Mouse (Mus musculus): ENCODE data around the gene Ephb3. TPM values are rescaled to one million over a fixed set of nuclear protein-coding genes. Genes with fewer than 3 reads are reported as not detected.

The Ephb3 gene
- polyA plus RNA-seq, 1 experiment from 2014 or later = 3.1 TPM

GRCm38 (mm10) chr16:21198529-21198928, 6.0 kb upstream of the Ephb3 start:
- H3K4me2 ChIP-seq (ENCODE audit: low read length) = no peak overlapping the region
- H3K4me3 ChIP-seq (ENCODE audit: low read depth, low read length) = no peak overlapping the region
- no peaks in the 10 kb centered on the region for H3K36me3 ChIP-seq (ENCODE audit: control insufficient read depth, insufficient read depth, low read length)
- H3K27me3 ChIP-seq (replicated peaks; ENCODE audit: control insufficient read depth, insufficient read depth, low read length) = no peaks in the 10 kb centered on the region
- H3K9me3 ChIP-seq (replicated peaks; ENCODE audit: control insufficient read depth, low read length) = no peaks in the 10 kb centered on the region
- no peak overlapping the region for H3K27ac ChIP-seq (ENCODE audit: low read depth, low read length)
- H3K4me1 ChIP-seq (ENCODE audit: control insufficient read depth, insufficient read depth, low read length) = no peaks in the 10 kb centered on the region
- 0% methylated on average over 1 of the region's 1 CpGs for WGBS
- no peak overlapping the region for H3K9ac ChIP-seq (ENCODE audit: low read length)
- DNase-seq (ENCODE audit: low spot score) (no peak), ATAC-seq (no peak)

GRCm38 (mm10) chr16:21199426-21199825, 5.1 kb upstream of the Ephb3 start:
- DNase-seq (ENCODE audit: low spot score) = no peak
- 59% methylated on average over 8 of the region's 8 CpGs for WGBS

GRCm38 (mm10) chr16:21202731-21203130, 1.8 kb upstream of the Ephb3 start:
- no peak overlapping the region for H3K27ac ChIP-seq (ENCODE audit: low read depth, low read length)
- no peak overlapping the region for H3K4me2 ChIP-seq (ENCODE audit: low read length)
- DNase-seq (ENCODE audit: low spot score) (no peak), ATAC-seq (no peak)
- no peak overlapping the region for H3K9ac ChIP-seq (ENCODE audit: low read length)
- no peaks in the 10 kb centered on the region for H3K9me3 ChIP-seq (replicated peaks; ENCODE audit: control insufficient read depth, low read length)
- H3K27me3 ChIP-seq (replicated peaks; ENCODE audit: control insufficient read depth, insufficient read depth, low read length) = no peaks in the 10 kb centered on the region
- no peak overlapping the region for H3K4me3 ChIP-seq (ENCODE audit: low read depth, low read length)
- H3K36me3 ChIP-seq (ENCODE audit: control insufficient read depth, insufficient read depth, low read length) = no peaks in the 10 kb centered on the region
- no peaks in the 10 kb centered on the region; the same call in 1 of the 2 replicates for H3K4me1 ChIP-seq (ENCODE audit: control insufficient read depth, insufficient read depth, low read length)
- 88% methylated on average over 4 of the region's 4 CpGs for WGBS

More at GRCm38 (mm10) chr16:21199426-21199825, 5.1 kb upstream of the Ephb3 start:
- H3K36me3 ChIP-seq (ENCODE audit: control insufficient read depth, insufficient read depth, low read length) = no peaks in the 10 kb centered on the region
- H3K27ac ChIP-seq (ENCODE audit: low read depth, low read length) = no peak overlapping the region
- H3K4me1 ChIP-seq (ENCODE audit: control insufficient read depth, insufficient read depth, low read length) = no peaks in the 10 kb centered on the region
- ATAC-seq = no peak
- no peaks in the 10 kb centered on the region for H3K27me3 ChIP-seq (replicated peaks; ENCODE audit: control insufficient read depth, insufficient read depth, low read length)
- H3K4me2 ChIP-seq (ENCODE audit: low read length) = no peak overlapping the region
- no peak overlapping the region for H3K9ac ChIP-seq (ENCODE audit: low read length)
- no peak overlapping the region for H3K4me3 ChIP-seq (ENCODE audit: low read depth, low read length)
- H3K9me3 ChIP-seq (replicated peaks; ENCODE audit: control insufficient read depth, low read length) = no peaks in the 10 kb centered on the region

GRCm38 (mm10) chr16:21205093-21205886, 735 bp downstream of the Ephb3 start:
- H3K9me3 ChIP-seq (replicated peaks; ENCODE audit: control insufficient read depth, low read length) = no peaks in the 10 kb centered on the region
- under 1% methylated on average over 60 of the region's 60 CpGs for WGBS
- H3K9ac ChIP-seq (ENCODE audit: low read length) = peak overlapping the region; percentile 80
- peak; percentile 12 for ATAC-seq
- DNase-seq (ENCODE audit: low spot score) = peak; percentile 60
- H3K27me3 ChIP-seq (replicated peaks; ENCODE audit: control insufficient read depth, insufficient read depth, low read length) = no peaks in the 10 kb centered on the region
- H3K4me1 ChIP-seq (ENCODE audit: control insufficient read depth, insufficient read depth, low read length) = peaks cover 3% of the 10 kb centered on the region
- H3K4me3 ChIP-seq (ENCODE audit: low read depth, low read length) = peak overlapping the region; percentile 63
- no peaks in the 10 kb centered on the region for H3K36me3 ChIP-seq (ENCODE audit: control insufficient read depth, insufficient read depth, low read length)
- H3K4me2 ChIP-seq (ENCODE audit: low read length) = peak overlapping the region; percentile 68
- H3K27ac ChIP-seq (ENCODE audit: low read depth, low read length) = peak overlapping the region; percentile 39; the same call in 1 of the 2 replicates

- DNase-seq (ENCODE audit: low spot score) = no peak
- Histone ChIP-seq H3K9me3 (replicated peaks; ENCODE audit: control insufficient read depth, low read length) (no peaks in the 10 kb centered on the region), H3K27me3 (replicated peaks; ENCODE audit: control insufficient read depth, insufficient read depth, low read length) (no peaks in the 10 kb centered on the region), H3K9ac (ENCODE audit: low read length) (no peak overlapping the region), H3K4me3 (ENCODE audit: low read depth, low read length) (no peak overlapping the region), H3K4me2 (ENCODE audit: low read length) (no peak overlapping the region), H3K36me3 (ENCODE audit: control insufficient read depth, insufficient read depth, low read length) (no peaks in the 10 kb centered on the region), H3K4me1 (ENCODE audit: control insufficient read depth, insufficient read depth, low read length) (peaks cover 21% of the 10 kb centered on the region), H3K27ac (ENCODE audit: low read depth, low read length) (no peak overlapping the region)
- ATAC-seq = no peak
- WGBS = 71% methylated on average over 4 of the region's 4 CpGs
Observed at GRCm38 (mm10) chr16:21208001-21208565, 3.5 kb downstream of the Ephb3 start.

GRCm38 (mm10) chr16:21209290-21209689, 4.7 kb downstream of the Ephb3 start:
- no peak overlapping the region for H3K4me2 ChIP-seq (ENCODE audit: low read length)
- WGBS = 98% methylated on average over 3 of the region's 3 CpGs
- no peak overlapping the region for H3K27ac ChIP-seq (ENCODE audit: low read depth, low read length)
- no peak for DNase-seq (ENCODE audit: low spot score)
- H3K4me1 ChIP-seq (ENCODE audit: control insufficient read depth, insufficient read depth, low read length) = peaks cover 21% of the 10 kb centered on the region
- H3K36me3 ChIP-seq (ENCODE audit: control insufficient read depth, insufficient read depth, low read length) = no peaks in the 10 kb centered on the region
- no peak overlapping the region for H3K4me3 ChIP-seq (ENCODE audit: low read depth, low read length)
- H3K9ac ChIP-seq (ENCODE audit: low read length) = no peak overlapping the region
- H3K9me3 ChIP-seq (replicated peaks; ENCODE audit: control insufficient read depth, low read length) = no peaks in the 10 kb centered on the region
- no peaks in the 10 kb centered on the region for H3K27me3 ChIP-seq (replicated peaks; ENCODE audit: control insufficient read depth, insufficient read depth, low read length)
- no peak for ATAC-seq

- no peak for DNase-seq (ENCODE audit: low spot score)
- Histone ChIP-seq H3K4me2 (ENCODE audit: low read length) (peak overlapping the region; percentile 61), H3K36me3 (ENCODE audit: control insufficient read depth, insufficient read depth, low read length) (no peaks in the 10 kb centered on the region), H3K4me3 (ENCODE audit: low read depth, low read length) (peak overlapping the region; percentile 23; the same call in 1 of the 2 replicates), H3K27me3 (replicated peaks; ENCODE audit: control insufficient read depth, insufficient read depth, low read length) (no peaks in the 10 kb centered on the region), H3K27ac (ENCODE audit: low read depth, low read length) (peak overlapping the region; percentile 67), H3K9ac (ENCODE audit: low read length) (peak overlapping the region; percentile 43), H3K4me1 (ENCODE audit: control insufficient read depth, insufficient read depth, low read length) (peaks cover 21% of the 10 kb centered on the region), H3K9me3 (replicated peaks; ENCODE audit: control insufficient read depth, low read length) (no peaks in the 10 kb centered on the region)
- ATAC-seq = no peak
- 6% methylated on average over 5 of the region's 5 CpGs for WGBS
Observed at GRCm38 (mm10) chr16:21210204-21210603, 5.6 kb downstream of the Ephb3 start.

GRCm38 (mm10) chr16:21210667-21211338, 6.2 kb downstream of the Ephb3 start:
- Histone ChIP-seq H3K27ac (ENCODE audit: low read depth, low read length) (peak overlapping the region; percentile 67), H3K27me3 (replicated peaks; ENCODE audit: control insufficient read depth, insufficient read depth, low read length) (no peaks in the 10 kb centered on the region), H3K9ac (ENCODE audit: low read length) (peak overlapping the region; percentile 43), H3K36me3 (ENCODE audit: control insufficient read depth, insufficient read depth, low read length) (no peaks in the 10 kb centered on the region), H3K4me1 (ENCODE audit: control insufficient read depth, insufficient read depth, low read length) (peaks cover 22% of the 10 kb centered on the region), H3K4me2 (ENCODE audit: low read length) (peak overlapping the region; percentile 61), H3K4me3 (ENCODE audit: low read depth, low read length) (peak overlapping the region; percentile 23), H3K9me3 (replicated peaks; ENCODE audit: control insufficient read depth, low read length) (no peaks in the 10 kb centered on the region)
- ATAC-seq = peak; percentile 92
- 0% methylated on average over 19 of the region's 25 CpGs for WGBS
- peak; percentile 95 for DNase-seq (ENCODE audit: low spot score)

Measured in forebrain, embryonic 14.5 days (tissue).